Mouse (Mus musculus) midbrain, embryonic 10.5 days (tissue): ENCODE results near the gene Gm20388. TPM values are rescaled to one million over a fixed set of nuclear protein-coding genes. Genes with fewer than 3 reads are reported as not detected.

Source experiments
- DNase-seq: peaks from one replicate; pipeline ENCODE4 v3.0.0-alpha.2; 2017; ENCODE audit warnings: low spot score
- H3K27ac ChIP-seq: fragments of 300-500 bp; sonication (generic); replicated peaks from 2 replicates; pipeline ENCODE4 v1.5.1; 2016; ENCODE audit warnings: mild to moderate bottlenecking
- H3K27me3 ChIP-seq: fragments of 300-500 bp; sonication (generic); 2 replicates; pipeline ENCODE4 v1.6.1; 2016; ENCODE audit warnings: low read depth, mild to moderate bottlenecking; ENCODE audit not compliant: poor library complexity, severe bottlenecking
- H3K36me3 ChIP-seq: fragments of 300-500 bp; sonication (generic); 2 replicates; pipeline ENCODE4 v1.6.1; 2016; ENCODE audit warnings: mild to moderate bottlenecking, moderate library complexity
- H3K4me1 ChIP-seq: fragments of 300-500 bp; sonication (generic); 2 replicates; pipeline ENCODE4 v1.6.1; 2016
- H3K4me3 ChIP-seq: fragments of 300-500 bp; sonication (generic); 2 replicates; pipeline ENCODE4 v1.5.1; 2016; ENCODE audit warnings: mild to moderate bottlenecking, moderate library complexity
- H3K9me3 ChIP-seq: fragments of 300-500 bp; sonication (generic); replicated peaks from 2 replicates; pipeline ENCODE4 v1.6.1; 2016; ENCODE audit warnings: mild to moderate bottlenecking
- WGBS: fragments of 180-500 bp; shearing (Covaris S2); methylation state at CpG from one replicate; pipeline ENCODE4 v1.1.7; 2016; 5-methylcytosine and 5-hydroxymethylcytosine counted together
- polyA plus RNA-seq: library from polyadenylated mRNA; unstranded; fragments of >200 nt; fragmentation: Nextera tagmentation; extraction: Ambion mirVana; gene quantifications from 2 replicates; pipeline ENCODE4 v1.2.1, GENCODE M21; 2016

The Gm20388 gene
- polyA plus RNA-seq, 1 experiment from 2014 or later = 7.1 TPM

DNA sequence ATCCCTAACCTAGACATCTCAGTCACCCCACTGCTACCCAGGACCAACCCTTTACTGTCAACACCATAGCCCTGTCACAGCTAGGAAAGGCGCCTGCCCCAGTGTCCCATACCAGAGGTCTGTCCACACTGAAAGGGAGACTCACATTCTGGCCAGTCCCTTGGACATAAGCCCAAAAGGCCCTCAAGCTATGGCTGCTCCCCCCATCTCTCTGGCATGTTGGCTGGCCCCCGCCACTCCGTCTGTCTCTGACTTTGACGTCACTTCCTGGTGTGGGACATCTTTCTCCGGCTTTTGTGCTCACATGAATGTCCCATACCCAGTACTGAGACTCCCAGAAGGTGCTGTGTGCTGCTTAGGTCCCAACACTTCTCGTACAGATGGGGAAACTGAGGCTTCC, 1536.2 kb downstream of the Gm20388 start:
- no peak overlapping the region for H3K27ac ChIP-seq
- no peaks in the 10 kb centered on the region for H3K27me3 ChIP-seq
- H3K9me3 ChIP-seq = no peaks in the 10 kb centered on the region
- H3K36me3 ChIP-seq = no peaks in the 10 kb centered on the region
- H3K4me1 ChIP-seq = peaks cover 21% of the 10 kb centered on the region
- WGBS = 87% methylated on average over 6 of the region's 6 CpGs
- no peak for DNase-seq
- no peak overlapping the region for H3K4me3 ChIP-seq

DNA sequence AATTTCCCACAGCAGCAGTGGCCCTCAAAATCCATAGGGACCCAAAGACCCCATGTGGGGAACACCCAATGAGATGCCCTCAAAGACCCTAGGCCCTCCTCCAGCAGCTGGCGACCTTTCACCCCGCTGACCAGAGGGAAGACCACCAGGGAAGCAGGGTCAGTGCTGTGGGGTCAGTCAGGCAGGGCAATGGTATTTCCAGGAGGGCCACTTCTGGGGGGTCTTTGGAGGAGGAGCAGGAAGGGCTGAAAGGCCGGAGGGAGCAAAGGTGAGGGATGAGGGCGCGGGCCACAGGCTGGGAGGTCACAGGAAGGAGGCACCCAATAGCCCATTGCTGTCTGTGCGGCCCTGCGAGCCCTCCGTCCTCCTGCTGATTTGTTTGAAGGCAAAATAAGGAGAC, 1539.6 kb downstream of the Gm20388 start:
- H3K4me3 ChIP-seq = no peak overlapping the region
- DNase-seq = peak; percentile 33
- H3K4me1 ChIP-seq = peaks cover 18% of the 10 kb centered on the region
- H3K27me3 ChIP-seq = no peaks in the 10 kb centered on the region
- no peaks in the 10 kb centered on the region for H3K36me3 ChIP-seq
- H3K9me3 ChIP-seq = no peaks in the 10 kb centered on the region
- H3K27ac ChIP-seq = no peak overlapping the region; the same call in 1 of the 2 replicates
- 56% methylated on average over 8 of the region's 8 CpGs for WGBS

DNA sequence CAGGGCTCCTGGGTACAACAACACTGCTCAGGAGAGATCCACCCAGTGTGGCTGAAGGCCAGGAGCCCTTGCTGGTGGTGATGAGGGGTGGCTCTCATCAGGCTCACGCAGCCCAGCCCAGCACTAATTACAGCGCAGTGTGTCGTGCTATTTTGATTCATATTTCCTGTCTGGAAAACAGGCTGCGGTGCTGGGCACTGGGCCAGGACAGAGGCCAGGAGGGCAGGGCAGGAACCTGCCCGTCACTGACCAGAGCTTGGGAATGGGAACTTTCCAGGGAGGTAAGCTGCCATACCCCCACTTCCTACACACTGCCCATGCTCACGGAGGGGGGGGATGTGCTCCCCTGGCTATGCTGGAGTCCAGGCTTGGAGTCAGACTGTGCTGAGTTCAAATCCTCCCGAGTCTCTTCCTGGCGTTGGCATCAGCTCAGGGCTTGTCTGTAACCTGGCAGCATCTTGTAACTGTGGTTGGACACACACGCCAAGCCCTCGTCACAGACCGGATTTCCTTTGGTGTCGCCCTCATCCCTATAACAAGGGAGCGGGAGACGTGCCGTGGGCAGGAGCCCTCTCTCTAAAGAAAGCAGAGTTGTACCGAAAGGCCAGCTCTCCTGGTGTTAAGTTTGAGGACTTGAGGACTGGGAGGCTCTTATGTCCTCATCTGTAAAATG, 1540.9 kb downstream of the Gm20388 start:
- H3K36me3 ChIP-seq = no peaks in the 10 kb centered on the region
- H3K27ac ChIP-seq = no peak overlapping the region
- no peak for DNase-seq
- no peaks in the 10 kb centered on the region for H3K27me3 ChIP-seq
- no peak overlapping the region for H3K4me3 ChIP-seq
- 84% methylated on average over 16 of the region's 16 CpGs for WGBS
- H3K4me1 ChIP-seq = peaks cover 12% of the 10 kb centered on the region
- no peaks in the 10 kb centered on the region for H3K9me3 ChIP-seq

DNA sequence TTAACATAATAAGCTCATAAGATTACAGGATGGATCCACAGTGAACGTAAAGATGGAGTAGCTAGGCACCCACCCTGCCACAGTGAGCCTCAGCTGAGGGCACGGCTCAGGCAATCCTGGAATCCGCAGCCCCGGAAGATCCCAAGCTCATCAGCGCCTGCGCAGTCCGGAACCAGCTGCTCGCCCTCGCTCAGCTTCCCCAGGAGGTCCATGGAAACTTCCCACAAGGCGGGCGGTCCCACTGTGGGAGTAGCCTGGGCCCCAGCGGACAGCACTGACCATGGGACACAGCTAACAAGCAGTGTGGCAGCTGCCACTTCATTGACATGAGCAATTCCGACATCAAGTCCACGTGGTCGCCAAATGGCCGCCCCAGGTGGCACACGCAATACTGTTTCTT, 1544.1 kb downstream of the Gm20388 start:
- H3K9me3 ChIP-seq = no peaks in the 10 kb centered on the region
- H3K27me3 ChIP-seq = no peaks in the 10 kb centered on the region
- no peak for DNase-seq
- H3K4me1 ChIP-seq = peaks cover 10% of the 10 kb centered on the region
- H3K36me3 ChIP-seq = no peaks in the 10 kb centered on the region
- WGBS = 91% methylated on average over 17 of the region's 17 CpGs
- no peak overlapping the region for H3K27ac ChIP-seq
- no peak overlapping the region for H3K4me3 ChIP-seq

DNA sequence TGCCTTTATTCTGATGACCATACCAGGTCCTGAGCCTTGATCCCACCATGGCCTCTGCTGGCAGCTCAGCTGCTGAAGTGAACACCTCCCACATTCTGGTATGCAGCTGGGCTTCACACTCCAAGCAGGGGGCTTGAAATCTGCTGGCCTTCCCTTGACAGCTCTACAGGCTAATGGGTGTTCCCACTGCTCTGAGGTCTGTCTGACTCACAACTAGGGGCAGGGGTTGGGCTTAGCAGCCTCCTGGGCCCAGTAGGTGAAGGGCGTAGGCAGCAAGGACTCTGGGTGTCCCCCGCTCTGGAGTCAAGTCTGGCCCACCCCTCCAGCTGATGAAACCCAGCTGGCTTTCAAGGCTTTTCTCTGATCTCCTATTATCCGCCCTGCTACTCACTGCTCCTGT, 1550.6 kb downstream of the Gm20388 start:
- Histone ChIP-seq H3K4me1 (no peaks in the 10 kb centered on the region), H3K27ac (no peak overlapping the region), H3K36me3 (no peaks in the 10 kb centered on the region), H3K9me3 (no peaks in the 10 kb centered on the region), H3K4me3 (no peak overlapping the region), H3K27me3 (no peaks in the 10 kb centered on the region)
- DNase-seq = no peak
- 63% methylated on average over 3 of the region's 3 CpGs for WGBS

DNA sequence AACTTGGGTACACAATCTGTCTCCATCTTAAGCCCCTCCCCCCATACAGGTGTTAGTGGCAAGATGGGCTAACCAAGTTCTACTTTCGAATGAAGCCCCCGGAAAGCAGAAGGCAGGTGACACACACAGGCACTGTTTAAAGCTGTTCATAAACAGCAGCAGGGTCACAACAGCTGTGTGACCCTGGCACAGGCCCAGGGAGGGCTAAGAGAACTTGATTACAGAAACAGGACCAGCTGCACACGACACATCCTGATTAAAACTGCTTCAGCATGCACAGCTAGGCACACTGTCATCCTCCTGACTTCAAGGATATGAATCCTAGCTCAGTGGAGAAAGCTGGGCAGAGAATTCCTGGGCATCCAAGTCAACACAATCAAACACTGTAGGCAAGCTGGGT, 1551.5 kb downstream of the Gm20388 start:
- WGBS = 86% methylated on average over 3 of the region's 3 CpGs
- no peak for DNase-seq
- no peaks in the 10 kb centered on the region for H3K36me3 ChIP-seq
- H3K27me3 ChIP-seq = no peaks in the 10 kb centered on the region
- no peak overlapping the region for H3K4me3 ChIP-seq
- H3K27ac ChIP-seq = no peak overlapping the region
- H3K9me3 ChIP-seq = no peaks in the 10 kb centered on the region
- H3K4me1 ChIP-seq = no peaks in the 10 kb centered on the region

DNA sequence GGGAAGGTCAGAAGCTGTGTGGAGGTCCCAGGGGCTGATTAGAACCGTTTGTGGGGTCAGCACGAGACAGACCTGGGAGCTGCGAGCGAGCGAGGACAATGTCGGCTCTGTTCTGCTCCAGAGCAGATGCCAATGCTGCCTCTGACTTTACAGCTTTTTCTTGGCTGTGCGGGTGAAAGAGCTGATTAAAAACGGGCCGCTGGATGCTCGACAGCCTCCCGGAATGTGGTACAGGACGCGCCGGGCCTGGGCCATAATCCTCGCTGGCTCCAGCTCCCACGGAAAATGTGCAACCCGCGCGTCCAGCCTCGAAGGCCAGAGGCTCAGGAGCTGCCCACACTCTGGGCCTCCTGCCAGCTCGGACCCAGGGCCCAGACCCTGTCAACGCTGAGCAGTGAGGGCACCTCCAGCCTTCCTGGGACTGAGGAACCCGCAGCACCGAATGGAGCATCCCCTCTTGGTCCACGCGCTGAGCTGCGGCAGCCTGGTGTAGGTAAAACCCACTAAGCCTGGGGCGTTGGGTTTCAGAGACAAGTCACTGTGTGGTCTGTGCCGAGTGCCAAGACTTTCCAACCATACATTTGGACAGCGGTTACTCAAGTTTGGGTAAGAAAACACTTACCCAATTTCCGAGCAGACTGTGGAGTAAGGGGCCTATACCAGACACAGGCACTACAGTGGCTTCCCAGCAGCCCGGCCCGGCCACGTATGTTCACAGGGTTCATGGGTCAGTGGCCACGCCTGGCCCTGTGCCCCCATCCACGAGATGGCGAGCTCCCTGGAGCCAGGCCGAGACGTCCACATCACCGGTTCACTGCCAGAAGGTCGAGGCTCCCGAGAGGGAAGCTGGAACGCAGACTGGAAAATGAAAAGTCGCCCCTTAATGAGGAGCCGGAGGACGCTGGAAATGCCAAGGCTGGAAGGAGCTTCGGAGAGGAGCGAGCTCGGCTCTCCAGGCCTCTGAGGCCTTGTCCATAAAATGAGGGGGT, 1557.7 kb downstream of the Gm20388 start:
- no peak for DNase-seq
- H3K27ac ChIP-seq = no peak overlapping the region; the same call in 1 of the 2 replicates
- WGBS = 78% methylated on average over 49 of the region's 49 CpGs
- H3K27me3 ChIP-seq = no peaks in the 10 kb centered on the region
- H3K9me3 ChIP-seq = no peaks in the 10 kb centered on the region
- no peaks in the 10 kb centered on the region for H3K36me3 ChIP-seq
- H3K4me3 ChIP-seq = no peak overlapping the region
- H3K4me1 ChIP-seq = peaks cover 6% of the 10 kb centered on the region; the same call in 1 of the 2 replicates

DNA sequence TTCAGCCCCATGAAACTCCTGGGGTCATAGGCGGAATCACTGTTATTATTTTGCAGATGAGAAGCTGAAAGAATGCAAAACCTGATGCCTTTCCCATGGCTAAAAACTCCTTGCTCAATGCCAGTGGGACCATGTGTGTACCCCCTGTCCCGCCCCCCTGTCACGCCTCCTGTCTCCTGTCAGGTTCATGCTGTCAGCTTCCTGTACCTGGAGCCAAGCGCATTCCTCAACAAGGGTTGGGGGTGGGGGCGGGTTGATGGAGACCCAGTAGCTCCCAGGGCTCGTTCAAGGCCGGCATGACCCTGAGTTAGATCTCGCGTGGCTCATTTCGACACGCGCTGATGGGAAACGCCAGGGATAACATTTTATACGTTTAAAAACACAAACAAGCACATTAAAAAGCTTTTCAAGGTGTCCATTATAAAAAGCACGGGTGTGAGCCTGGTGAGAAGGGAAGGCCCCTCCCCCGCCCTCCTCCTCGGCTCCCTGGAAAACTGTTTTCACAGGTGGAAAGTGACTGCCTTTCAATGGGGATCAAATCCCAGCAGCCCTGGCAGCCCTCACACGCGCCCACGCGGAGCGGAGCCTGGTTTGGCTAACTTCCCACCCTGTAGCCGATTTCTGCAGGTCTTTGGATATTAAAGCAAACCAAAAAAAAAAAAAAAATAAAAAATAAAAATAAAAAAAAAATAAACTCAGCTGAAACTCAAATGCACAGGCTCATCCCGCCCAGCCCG, 1563.7 kb downstream of the Gm20388 start:
- 19% methylated on average over 25 of the region's 25 CpGs for WGBS
- no peak for DNase-seq
- Histone ChIP-seq H3K27me3 (peaks cover 36% of the 10 kb centered on the region), H3K27ac (no peak overlapping the region), H3K9me3 (no peaks in the 10 kb centered on the region), H3K4me3 (peak overlapping the region; percentile 38), H3K4me1 (peaks cover 16% of the 10 kb centered on the region), H3K36me3 (no peaks in the 10 kb centered on the region)

DNA sequence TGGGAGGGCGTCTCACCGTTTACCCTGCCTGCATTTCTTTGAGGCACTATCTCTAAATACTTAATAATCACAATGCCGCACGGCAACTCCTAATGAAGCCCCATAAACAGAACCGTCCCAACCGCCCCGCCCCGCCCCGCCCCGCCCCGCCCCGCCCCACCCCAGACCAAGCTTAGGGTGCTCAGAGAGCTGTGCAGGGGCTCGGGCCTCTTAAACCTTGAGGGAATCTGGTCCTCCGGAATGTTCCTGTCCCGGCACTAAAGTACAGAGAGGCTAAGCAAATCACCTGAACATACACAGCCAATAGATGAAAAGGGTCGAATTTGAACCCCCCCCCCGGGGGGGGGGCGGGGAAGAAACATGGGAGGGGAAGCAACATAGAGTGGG, 1564.2 kb downstream of the Gm20388 start:
- Histone ChIP-seq H3K9me3 (no peaks in the 10 kb centered on the region), H3K4me1 (peaks cover 20% of the 10 kb centered on the region), H3K4me3 (peak overlapping the region; percentile 38), H3K36me3 (no peaks in the 10 kb centered on the region), H3K27me3 (peaks cover 41% of the 10 kb centered on the region), H3K27ac (no peak overlapping the region)
- WGBS = 2% methylated on average over 18 of the region's 18 CpGs
- DNase-seq = no peak

DNA sequence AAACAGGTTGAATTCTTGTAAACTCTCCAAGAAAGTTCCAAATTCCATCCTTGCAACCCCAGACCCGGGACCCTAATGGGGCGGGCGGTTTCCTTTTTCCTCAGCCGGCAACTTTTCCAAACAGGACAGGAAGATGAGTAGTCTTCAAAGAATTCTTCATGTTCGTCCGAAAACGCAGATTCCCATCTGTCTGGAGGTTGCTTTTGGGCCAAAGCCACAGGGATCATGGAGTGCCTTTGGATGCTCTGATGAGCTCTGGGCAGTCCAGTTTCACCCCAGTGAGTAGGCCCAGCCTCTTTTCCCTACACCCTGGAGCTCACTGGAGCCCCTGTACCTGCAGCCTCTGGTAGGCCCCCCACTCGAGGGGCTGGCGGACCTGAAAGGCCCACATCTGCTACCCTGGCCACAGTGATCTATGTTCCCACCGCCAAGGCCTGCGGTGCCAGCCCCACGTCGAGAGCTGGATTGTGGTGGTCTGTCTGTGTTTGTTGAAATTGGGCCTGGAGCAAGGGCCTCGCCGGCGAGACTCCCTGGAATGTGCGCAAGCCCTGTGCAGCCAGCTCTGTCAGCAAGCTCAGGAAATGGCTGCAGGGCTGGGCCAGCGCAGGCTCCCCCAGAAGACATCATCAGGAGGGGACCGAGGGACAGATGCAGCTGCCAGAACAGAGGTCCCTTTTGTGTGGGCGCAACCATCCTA, 1567.4 kb downstream of the Gm20388 start:
- Histone ChIP-seq H3K27ac (peak overlapping the region; percentile 5; the same call in 1 of the 2 replicates), H3K36me3 (no peaks in the 10 kb centered on the region), H3K4me3 (no peak overlapping the region), H3K4me1 (peaks cover 40% of the 10 kb centered on the region), H3K9me3 (no peaks in the 10 kb centered on the region), H3K27me3 (peaks cover 58% of the 10 kb centered on the region)
- 70% methylated on average over 20 of the region's 20 CpGs for WGBS
- DNase-seq = no peak

DNA sequence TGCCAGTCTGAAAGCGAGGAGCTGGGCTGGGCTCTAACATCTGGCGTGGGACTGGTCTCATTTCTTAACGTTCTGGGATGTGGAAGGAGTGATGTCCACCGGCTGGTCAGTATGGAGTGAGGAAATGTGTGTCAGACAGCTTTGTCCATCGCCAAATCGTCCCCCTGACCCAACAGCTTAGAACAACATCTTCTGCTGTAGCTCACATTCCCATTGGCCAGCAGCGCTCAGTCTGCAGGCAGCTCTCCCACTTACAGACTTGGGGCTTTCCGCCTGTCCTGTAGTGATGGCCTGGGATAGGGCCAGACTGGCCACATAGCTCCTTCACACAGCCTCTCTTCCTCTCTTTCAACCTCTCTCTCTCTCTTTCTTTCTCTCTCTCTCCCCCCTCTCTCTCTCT, 1568.5 kb downstream of the Gm20388 start:
- Histone ChIP-seq H3K27me3 (peaks cover 53% of the 10 kb centered on the region), H3K4me1 (peaks cover 40% of the 10 kb centered on the region), H3K4me3 (no peak overlapping the region), H3K36me3 (no peaks in the 10 kb centered on the region), H3K27ac (no peak overlapping the region), H3K9me3 (no peaks in the 10 kb centered on the region)
- DNase-seq = no peak
- WGBS = 86% methylated on average over 8 of the region's 8 CpGs

DNA sequence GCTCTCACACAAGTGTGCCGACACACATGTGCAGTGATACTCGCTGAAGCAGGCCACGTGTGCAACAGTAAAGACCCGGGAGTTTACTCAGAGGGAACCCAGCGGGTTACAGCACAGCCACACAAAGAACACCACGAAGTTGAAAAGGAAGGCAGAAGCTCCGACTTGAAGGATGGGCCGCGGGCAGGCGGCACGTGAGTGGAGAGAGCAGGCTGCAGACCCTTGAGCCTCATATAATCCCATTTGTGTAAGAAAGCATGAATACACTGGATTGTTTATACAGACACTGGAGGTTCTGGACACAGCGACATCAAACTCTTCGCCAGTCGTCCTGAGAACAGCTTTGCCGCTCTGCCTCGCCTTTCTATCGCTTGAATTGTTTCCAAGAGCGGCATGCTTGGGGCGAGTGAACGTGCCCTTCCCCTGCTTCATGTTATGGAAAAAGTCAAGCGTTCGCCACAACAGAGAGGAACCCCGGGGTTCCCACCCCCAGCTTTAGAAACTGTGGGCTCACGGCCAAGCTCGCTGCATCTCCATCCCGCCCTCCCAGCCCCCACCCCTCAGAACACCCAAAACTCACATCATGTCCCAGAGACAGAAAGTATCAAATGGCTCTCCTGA, 1569.9 kb downstream of the Gm20388 start:
- 55% methylated on average over 26 of the region's 26 CpGs for WGBS
- DNase-seq = peak; percentile 37
- H3K27me3 ChIP-seq = peaks cover 43% of the 10 kb centered on the region
- no peaks in the 10 kb centered on the region for H3K9me3 ChIP-seq
- peaks cover 37% of the 10 kb centered on the region for H3K4me1 ChIP-seq
- H3K36me3 ChIP-seq = no peaks in the 10 kb centered on the region
- H3K27ac ChIP-seq = peak overlapping the region; percentile 57; the same call in 1 of the 2 replicates
- no peak overlapping the region for H3K4me3 ChIP-seq
